Mouse (Mus musculus): ENCODE measurements around the gene Sphk1.

DNA sequence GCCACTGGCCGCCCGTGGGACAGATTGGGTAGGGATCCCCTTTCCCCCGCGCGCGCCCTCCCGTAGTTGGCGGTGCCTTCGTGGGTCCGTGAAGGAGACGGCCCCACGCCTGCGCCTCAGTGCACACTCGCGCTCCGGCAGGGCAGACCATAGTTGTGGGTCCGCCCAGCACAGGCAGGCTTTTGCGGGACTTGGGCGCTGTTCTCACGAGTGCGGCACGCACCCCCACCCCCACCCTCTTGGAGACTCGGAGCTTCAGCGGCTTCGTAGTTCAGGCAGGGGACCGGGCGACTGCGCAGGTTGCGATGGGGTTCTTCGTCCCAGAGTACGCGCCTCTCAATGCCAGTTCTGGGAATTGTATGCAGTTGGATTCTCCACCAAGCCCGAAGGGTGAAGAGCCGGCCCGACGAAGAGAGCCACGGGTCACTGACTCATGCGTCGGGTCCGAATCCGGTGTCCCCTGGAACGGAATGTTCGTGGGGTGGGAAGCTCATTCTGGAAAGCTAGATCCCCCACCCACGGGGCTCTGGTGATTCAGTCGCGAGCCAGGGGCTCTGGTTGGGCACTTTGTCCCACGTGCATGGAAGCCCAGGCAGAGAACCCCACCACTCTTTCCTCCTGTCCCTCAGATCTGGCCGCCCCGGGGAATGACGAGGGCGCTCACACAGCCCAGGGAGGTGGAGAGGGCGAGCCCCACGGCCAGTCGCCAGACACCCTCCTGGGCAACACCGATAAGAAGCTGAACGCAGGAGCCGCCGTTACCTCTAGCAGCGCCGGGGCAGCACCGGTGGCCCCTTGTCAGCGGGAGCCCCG, 2.8 kb downstream of the Sphk1 start:
- TF ChIP-seq GABPA (IDR thresholded peaks at IDR 0.05; ENCODE audit: low read depth, low read length) (0 out of 2 replicates have a peak, but pooled peaks have one; percentile 34), JUND (IDR thresholded peaks at IDR 0.05; ENCODE audit: low read depth, low read length) (no peak), USF1 (IDR thresholded peaks at IDR 0.05; ENCODE audit: low read depth, low read length) (no peak), MAFK (IDR thresholded peaks at IDR 0.05; ENCODE audit: borderline replicate concordance, low read depth, low read length) (no peak), CTCF (IDR thresholded peaks at IDR 0.05 in 2 of 3, conservative IDR thresholded peaks at IDR 0.05 in 1 of 3; ENCODE audit: control insufficient read depth in 1 of 3, insufficient read depth in 1 of 3, low read depth in 2 of 3, low read length in 3 of 3, poor library complexity in 1 of 3, severe bottlenecking in 1 of 3) (no peak), SMC3 (IDR thresholded peaks at IDR 0.05; ENCODE audit: low read depth, low read length) (no peak), BHLHE40 (IDR thresholded peaks at IDR 0.05; ENCODE audit: borderline replicate concordance, low read depth, low read length) (no peak), ELF1 (IDR thresholded peaks at IDR 0.05; ENCODE audit: low read depth, low read length) (no peak), TAL1 (IDR thresholded peaks at IDR 0.05; ENCODE audit: low read length) (peak; percentile 74), POLR2A (IDR thresholded peaks at IDR 0.05; ENCODE audit: control insufficient read depth in 1 of 2, insufficient read depth in 1 of 2, low read depth in 1 of 2, low read length in 2 of 2, poor library complexity in 1 of 2) (peak in 1 of 2 experiments; percentile 44; a peak in 1 of 4 replicates)
